Mouse (Mus musculus): ENCODE measurements at regions not wholly inside any gene's neighbourhood (a gene's known extent, or its start where the extent isn't known, plus 50 kb on each side); places are given as distances from the start of the nearest gene placed in this dataset.

DNA sequence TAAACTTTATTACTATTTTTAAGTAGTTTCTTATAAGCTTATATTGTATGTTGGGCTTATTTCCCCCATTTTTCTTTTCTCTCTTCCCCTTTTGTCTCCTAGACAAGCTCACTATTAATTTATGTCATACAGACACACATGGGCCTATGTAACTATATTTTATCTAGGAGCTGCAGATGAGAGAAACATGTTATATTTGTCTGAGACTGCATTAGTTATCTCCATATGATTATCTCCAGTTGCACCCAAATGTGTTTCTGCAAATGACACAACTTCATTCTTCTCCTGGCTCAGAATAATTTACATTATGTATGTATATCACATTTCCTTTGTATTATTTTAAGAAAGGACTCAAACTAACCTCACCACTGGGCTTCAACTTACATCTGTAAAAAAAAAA, 501.3 kb downstream of the Olfm4 start:
- H3K4me3 ChIP-seq (ENCODE audit: low read length), result no peak overlapping the region
- no peaks in the 10 kb centered on the region for H3K9me3 ChIP-seq (ENCODE audit: control insufficient read depth, low read length)
- no peak overlapping the region for H3K4me2 ChIP-seq (ENCODE audit: low read length)
- H3K36me3 ChIP-seq (ENCODE audit: control insufficient read depth, insufficient read depth, low read length), result no peaks in the 10 kb centered on the region
- no peak overlapping the region for H3K9ac ChIP-seq (ENCODE audit: low read depth, low read length)
- H3K4me1 ChIP-seq (ENCODE audit: control insufficient read depth, insufficient read depth, low read depth, low read length), result no peaks in the 10 kb centered on the region
- no peaks in the 10 kb centered on the region for H3K27me3 ChIP-seq (replicated peaks; ENCODE audit: control insufficient read depth, insufficient read depth, low read length)
- ATAC-seq, result no peak
- no peak overlapping the region for H3K27ac ChIP-seq (ENCODE audit: low read depth, low read length)

GRCm38 (mm10) chr14:80486605-80487004, 502.7 kb downstream of the Olfm4 start:
- H3K27me3 ChIP-seq (replicated peaks; ENCODE audit: control insufficient read depth, insufficient read depth, low read length), result no peaks in the 10 kb centered on the region
- ATAC-seq, result no peak
- no peaks in the 10 kb centered on the region for H3K9me3 ChIP-seq (ENCODE audit: control insufficient read depth, low read length)
- H3K4me3 ChIP-seq (ENCODE audit: low read length), result no peak overlapping the region
- no peaks in the 10 kb centered on the region for H3K36me3 ChIP-seq (ENCODE audit: control insufficient read depth, insufficient read depth, low read length)
- no peak overlapping the region for H3K27ac ChIP-seq (ENCODE audit: low read depth, low read length)
- H3K4me1 ChIP-seq (ENCODE audit: control insufficient read depth, insufficient read depth, low read depth, low read length), result no peaks in the 10 kb centered on the region
- 68% methylated on average over 6 of the region's 6 CpGs for WGBS
- no peak overlapping the region for H3K9ac ChIP-seq (ENCODE audit: low read depth, low read length)
- H3K4me2 ChIP-seq (ENCODE audit: low read length), result no peak overlapping the region

- no peak overlapping the region for H3K4me2 ChIP-seq (ENCODE audit: low read length)
- H3K9me3 ChIP-seq (ENCODE audit: control insufficient read depth, low read length), result no peaks in the 10 kb centered on the region
- H3K27me3 ChIP-seq (replicated peaks; ENCODE audit: control insufficient read depth, insufficient read depth, low read length), result no peaks in the 10 kb centered on the region
- no peak overlapping the region for H3K27ac ChIP-seq (ENCODE audit: low read depth, low read length)
- H3K9ac ChIP-seq (ENCODE audit: low read depth, low read length), result no peak overlapping the region
- no peak overlapping the region for H3K4me3 ChIP-seq (ENCODE audit: low read length)
- H3K36me3 ChIP-seq (ENCODE audit: control insufficient read depth, insufficient read depth, low read length), result no peaks in the 10 kb centered on the region
- no peak for ATAC-seq
- WGBS, result 22% methylated on average over 10 of the region's 10 CpGs
- no peaks in the 10 kb centered on the region for H3K4me1 ChIP-seq (ENCODE audit: control insufficient read depth, insufficient read depth, low read depth, low read length)
These were observed 508.4 kb downstream of the Olfm4 start for GRCm38 (mm10) chr14:80492043-80492900.

DNA sequence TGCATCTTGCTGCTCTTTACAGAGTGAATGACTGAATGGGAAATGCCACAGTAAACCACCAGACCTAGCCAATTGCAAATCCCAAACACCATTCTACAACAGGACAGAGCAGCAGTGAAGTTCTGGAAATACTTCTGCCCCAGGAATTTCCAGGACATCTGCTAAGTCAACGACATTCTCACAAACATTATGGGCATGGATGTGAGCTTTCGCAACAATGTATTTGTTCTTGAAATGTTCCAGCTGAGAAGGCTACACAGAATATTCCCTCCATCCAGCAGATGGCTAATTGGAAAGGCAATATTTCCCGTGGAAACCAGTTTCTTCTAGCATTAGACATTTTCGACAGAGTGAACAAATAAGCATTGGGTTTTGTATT, 509.0 kb downstream of the Olfm4 start:
- no peak overlapping the region for H3K4me2 ChIP-seq (ENCODE audit: low read length)
- no peaks in the 10 kb centered on the region for H3K36me3 ChIP-seq (ENCODE audit: control insufficient read depth, insufficient read depth, low read length)
- no peak overlapping the region for H3K4me3 ChIP-seq (ENCODE audit: low read length)
- no peaks in the 10 kb centered on the region for H3K9me3 ChIP-seq (ENCODE audit: control insufficient read depth, low read length)
- WGBS, result 42% methylated on average over 4 of the region's 4 CpGs
- H3K4me1 ChIP-seq (ENCODE audit: control insufficient read depth, insufficient read depth, low read depth, low read length), result no peaks in the 10 kb centered on the region
- no peaks in the 10 kb centered on the region for H3K27me3 ChIP-seq (replicated peaks; ENCODE audit: control insufficient read depth, insufficient read depth, low read length)
- H3K9ac ChIP-seq (ENCODE audit: low read depth, low read length), result no peak overlapping the region
- ATAC-seq, result no peak
- no peak overlapping the region for H3K27ac ChIP-seq (ENCODE audit: low read depth, low read length)

DNA sequence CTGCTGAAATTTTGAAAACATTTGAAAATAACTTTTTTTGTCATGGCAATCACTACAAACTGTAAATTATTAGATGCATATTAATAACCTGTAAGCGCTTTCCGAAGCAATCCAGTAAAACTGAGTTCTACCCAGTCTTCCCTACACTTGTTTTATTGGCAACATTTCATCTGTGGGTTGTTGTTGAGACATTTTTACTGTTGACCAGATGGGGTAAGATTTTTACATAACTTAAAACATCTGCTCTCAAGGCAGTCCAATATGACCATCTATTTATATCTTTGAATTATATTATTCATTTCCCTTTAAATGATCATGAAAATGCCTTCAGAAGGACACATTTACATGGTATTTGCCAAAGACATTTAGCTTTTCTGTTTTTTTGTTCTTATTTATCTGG, 520.5 kb downstream of the Olfm4 start:
- WGBS, result 97% methylated on average over 2 of the region's 2 CpGs

DNA sequence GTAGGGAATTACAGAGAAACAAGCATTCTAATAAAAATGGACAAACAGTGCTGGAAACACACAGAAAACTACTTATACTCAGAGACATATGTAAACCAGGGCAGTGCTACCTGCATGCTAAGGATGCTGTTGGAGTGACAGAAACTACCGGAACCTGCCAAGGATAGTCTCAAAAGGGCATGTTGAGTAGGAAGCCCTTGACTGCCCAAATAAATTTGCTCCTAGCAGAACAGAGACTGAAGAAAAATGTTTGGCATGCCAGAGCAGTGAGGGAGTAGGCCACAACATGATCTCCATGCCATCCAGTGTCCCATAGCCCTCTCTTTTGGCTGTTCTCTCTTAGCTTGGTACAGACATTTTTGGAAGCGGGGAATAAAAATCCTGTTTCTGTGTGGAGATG, 532.7 kb downstream of the Olfm4 start:
- Histone ChIP-seq H3K36me3 (ENCODE audit: control insufficient read depth, insufficient read depth, low read length) (no peaks in the 10 kb centered on the region), H3K9me3 (ENCODE audit: control insufficient read depth, low read length) (no peaks in the 10 kb centered on the region), H3K27me3 (replicated peaks; ENCODE audit: control insufficient read depth, insufficient read depth, low read length) (no peaks in the 10 kb centered on the region), H3K27ac (ENCODE audit: low read depth, low read length) (no peak overlapping the region), H3K4me2 (ENCODE audit: low read length) (no peak overlapping the region), H3K9ac (ENCODE audit: low read depth, low read length) (no peak overlapping the region), H3K4me1 (ENCODE audit: control insufficient read depth, insufficient read depth, low read depth, low read length) (no peaks in the 10 kb centered on the region), H3K4me3 (ENCODE audit: low read length) (no peak overlapping the region)
- WGBS, result 98% methylated on average over 2 of the region's 2 CpGs
- no peak for ATAC-seq

More for the DNA sequence above, 520.5 kb downstream of the Olfm4 start:
- no peak overlapping the region for H3K27ac ChIP-seq (ENCODE audit: low read depth, low read length)
- no peak overlapping the region for H3K4me2 ChIP-seq (ENCODE audit: low read length)
- ATAC-seq, result no peak
- no peaks in the 10 kb centered on the region for H3K27me3 ChIP-seq (replicated peaks; ENCODE audit: control insufficient read depth, insufficient read depth, low read length)
- H3K4me3 ChIP-seq (ENCODE audit: low read length), result no peak overlapping the region
- H3K4me1 ChIP-seq (ENCODE audit: control insufficient read depth, insufficient read depth, low read depth, low read length), result no peaks in the 10 kb centered on the region
- 0 out of 2 replicates have a peak, but pooled peaks cover 2% of the 10 kb centered on the region for H3K9me3 ChIP-seq (ENCODE audit: control insufficient read depth, low read length)
- H3K9ac ChIP-seq (ENCODE audit: low read depth, low read length), result no peak overlapping the region
- no peaks in the 10 kb centered on the region for H3K36me3 ChIP-seq (ENCODE audit: control insufficient read depth, insufficient read depth, low read length)

GRCm38 (mm10) chr14:80521216-80521615, 537.3 kb downstream of the Olfm4 start:
- ATAC-seq, result no peak
- H3K9me3 ChIP-seq (ENCODE audit: control insufficient read depth, low read length), result no peaks in the 10 kb centered on the region
- WGBS, result 79% methylated on average over 1 of the region's 1 CpGs
- H3K27me3 ChIP-seq (replicated peaks; ENCODE audit: control insufficient read depth, insufficient read depth, low read length), result no peaks in the 10 kb centered on the region; the same call in 1 of the 2 replicates
- no peaks in the 10 kb centered on the region for H3K36me3 ChIP-seq (ENCODE audit: control insufficient read depth, insufficient read depth, low read length)
- H3K4me1 ChIP-seq (ENCODE audit: control insufficient read depth, insufficient read depth, low read depth, low read length), result no peaks in the 10 kb centered on the region
- no peak overlapping the region for H3K27ac ChIP-seq (ENCODE audit: low read depth, low read length)
- no peak overlapping the region for H3K9ac ChIP-seq (ENCODE audit: low read depth, low read length)
- H3K4me3 ChIP-seq (ENCODE audit: low read length), result no peak overlapping the region
- no peak overlapping the region for H3K4me2 ChIP-seq (ENCODE audit: low read length)

DNA sequence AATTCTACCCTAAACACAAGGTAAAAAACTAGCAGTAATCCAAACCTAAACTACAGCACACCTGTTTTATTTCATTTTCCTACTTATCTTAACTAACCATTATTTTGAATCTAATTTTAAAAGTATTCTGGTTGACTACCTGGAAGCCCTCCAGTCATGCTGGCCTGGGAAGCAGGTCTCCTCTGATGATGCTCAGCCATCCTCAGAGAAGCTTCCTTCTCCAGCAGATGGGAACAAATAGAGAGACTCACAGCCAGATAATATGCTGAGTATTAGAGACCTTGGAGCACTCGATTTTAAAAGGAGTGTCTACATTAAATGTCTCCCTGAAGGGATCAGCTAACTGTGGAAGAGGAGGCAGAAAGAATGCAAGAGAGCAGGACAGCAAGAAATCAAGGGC, 537.8 kb downstream of the Olfm4 start:
- Histone ChIP-seq H3K4me1 (ENCODE audit: control insufficient read depth, insufficient read depth, low read depth, low read length) (no peaks in the 10 kb centered on the region), H3K27ac (ENCODE audit: low read depth, low read length) (no peak overlapping the region), H3K36me3 (ENCODE audit: control insufficient read depth, insufficient read depth, low read length) (no peaks in the 10 kb centered on the region), H3K4me3 (ENCODE audit: low read length) (no peak overlapping the region), H3K9me3 (ENCODE audit: control insufficient read depth, low read length) (no peaks in the 10 kb centered on the region), H3K4me2 (ENCODE audit: low read length) (no peak overlapping the region), H3K9ac (ENCODE audit: low read depth, low read length) (no peak overlapping the region), H3K27me3 (replicated peaks; ENCODE audit: control insufficient read depth, insufficient read depth, low read length) (no peaks in the 10 kb centered on the region; the same call in 1 of the 2 replicates)
- ATAC-seq, result no peak
- WGBS, result 75% methylated on average over 1 of the region's 1 CpGs

DNA sequence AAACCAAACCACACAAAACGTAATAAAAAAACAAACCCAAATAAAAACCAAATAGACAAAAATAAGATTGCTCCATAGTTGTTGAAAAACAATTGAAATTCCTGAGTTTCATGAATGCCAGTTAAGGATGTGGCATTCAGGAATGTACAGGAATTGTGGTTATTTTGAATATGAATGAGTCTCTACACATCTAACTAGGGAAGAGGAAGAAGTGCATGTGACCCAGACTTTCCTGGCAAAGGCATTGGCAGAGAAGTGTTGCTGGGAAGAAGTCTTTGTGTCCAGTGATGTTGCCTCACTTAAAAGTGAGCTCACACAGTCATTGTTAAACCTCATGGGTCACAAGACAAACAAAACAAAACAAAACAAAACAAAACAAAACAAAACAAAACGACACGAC, 538.7 kb downstream of the Olfm4 start:
- Histone ChIP-seq H3K4me2 (ENCODE audit: low read length) (no peak overlapping the region), H3K9me3 (ENCODE audit: control insufficient read depth, low read length) (no peaks in the 10 kb centered on the region), H3K36me3 (ENCODE audit: control insufficient read depth, insufficient read depth, low read length) (no peaks in the 10 kb centered on the region), H3K27ac (ENCODE audit: low read depth, low read length) (no peak overlapping the region), H3K9ac (ENCODE audit: low read depth, low read length) (no peak overlapping the region), H3K27me3 (replicated peaks; ENCODE audit: control insufficient read depth, insufficient read depth, low read length) (no peaks in the 10 kb centered on the region; the same call in 1 of the 2 replicates), H3K4me1 (ENCODE audit: control insufficient read depth, insufficient read depth, low read depth, low read length) (no peaks in the 10 kb centered on the region), H3K4me3 (ENCODE audit: low read length) (no peak overlapping the region)
- ATAC-seq, result no peak
- WGBS, result 79% methylated on average over 3 of the region's 3 CpGs

Data from hindbrain, embryonic 16.5 days (tissue).